Mouse (Mus musculus): ENCODE results near the gene Sdr9c7. TPM values are rescaled to one million over a fixed set of nuclear protein-coding genes. Genes with fewer than 3 reads are reported as not detected.

Gene Sdr9c7
- polyA plus RNA-seq, 1 experiment = not detected

DNA sequence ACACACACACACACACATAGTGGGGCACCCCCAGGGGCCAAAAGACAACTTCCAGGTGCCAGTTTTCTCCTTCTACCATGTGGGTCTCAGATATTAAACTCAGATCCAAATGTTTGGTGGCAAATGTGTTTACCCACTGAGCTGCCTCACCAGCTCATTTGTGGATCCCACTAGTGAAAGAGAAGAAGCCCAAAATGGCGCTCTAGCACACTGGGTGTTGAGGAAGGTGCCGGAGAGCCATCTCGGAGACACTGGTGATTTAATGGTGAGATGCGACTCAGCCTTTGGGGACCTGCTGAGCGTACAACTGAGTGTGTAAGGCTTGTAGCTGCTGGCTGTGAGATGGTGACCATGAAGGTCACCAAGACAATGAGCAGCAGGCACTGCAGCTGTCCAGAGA, 19.3 kb downstream of the Sdr9c7 start:
- WGBS = 92% methylated on average over 5 of the region's 5 CpGs
- no peak overlapping the region for H3K4me3 ChIP-seq (replicated peaks; ENCODE audit: control insufficient read depth, low read depth, low read length)

DNA sequence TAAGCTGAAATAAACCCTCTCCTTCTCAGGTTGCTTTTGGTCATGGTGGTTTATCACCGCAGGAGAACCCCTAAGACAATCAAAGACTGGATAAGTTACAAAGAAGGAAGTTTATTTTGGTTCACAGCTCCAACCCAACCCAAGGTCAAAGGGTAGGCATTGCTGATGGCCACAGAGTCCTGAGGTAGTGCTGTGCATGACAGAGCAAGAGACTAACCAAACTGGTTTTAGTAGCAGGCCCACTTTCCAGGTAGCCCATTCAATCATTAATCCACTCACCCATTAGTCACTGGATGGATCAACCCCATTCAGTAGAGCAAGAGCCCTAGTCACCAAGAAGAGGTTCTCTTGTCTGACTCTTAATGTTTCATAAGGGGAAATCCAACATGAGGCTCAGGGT, 23.9 kb downstream of the Sdr9c7 start:
- TF ChIP-seq CTCF (IDR thresholded peaks at IDR 0.05; ENCODE audit: control insufficient read depth, insufficient read depth, low read length) = no peak
- no peaks in the 10 kb centered on the region for H3K4me1 ChIP-seq (ENCODE audit: control insufficient read depth, insufficient read depth, low read length)
- 76% methylated on average over 1 of the region's 1 CpGs for WGBS
- H3K27ac ChIP-seq (ENCODE audit: control insufficient read depth, insufficient read depth, low read depth, low read length, poor library complexity) = no peak overlapping the region
- no peak overlapping the region for H3K4me3 ChIP-seq (replicated peaks; ENCODE audit: control insufficient read depth, low read depth, low read length)

More for the DNA sequence above, 19.3 kb downstream of the Sdr9c7 start:
- H3K27ac ChIP-seq (ENCODE audit: control insufficient read depth, insufficient read depth, low read depth, low read length, poor library complexity) = no peak overlapping the region
- TF ChIP-seq POLR2A (IDR thresholded peaks at IDR 0.05; ENCODE audit: borderline replicate concordance, control insufficient read depth, low read depth, low read length) (no peak), CTCF (IDR thresholded peaks at IDR 0.05; ENCODE audit: control insufficient read depth, insufficient read depth, low read length) (no peak)
- no peaks in the 10 kb centered on the region for H3K4me1 ChIP-seq (ENCODE audit: control insufficient read depth, insufficient read depth, low read length)

- WGBS = 74% methylated on average over 8 of the region's 8 CpGs
Measured at GRCm38 (mm10) chr10:127923024-127923423, 24.7 kb downstream of the Sdr9c7 start.

DNA sequence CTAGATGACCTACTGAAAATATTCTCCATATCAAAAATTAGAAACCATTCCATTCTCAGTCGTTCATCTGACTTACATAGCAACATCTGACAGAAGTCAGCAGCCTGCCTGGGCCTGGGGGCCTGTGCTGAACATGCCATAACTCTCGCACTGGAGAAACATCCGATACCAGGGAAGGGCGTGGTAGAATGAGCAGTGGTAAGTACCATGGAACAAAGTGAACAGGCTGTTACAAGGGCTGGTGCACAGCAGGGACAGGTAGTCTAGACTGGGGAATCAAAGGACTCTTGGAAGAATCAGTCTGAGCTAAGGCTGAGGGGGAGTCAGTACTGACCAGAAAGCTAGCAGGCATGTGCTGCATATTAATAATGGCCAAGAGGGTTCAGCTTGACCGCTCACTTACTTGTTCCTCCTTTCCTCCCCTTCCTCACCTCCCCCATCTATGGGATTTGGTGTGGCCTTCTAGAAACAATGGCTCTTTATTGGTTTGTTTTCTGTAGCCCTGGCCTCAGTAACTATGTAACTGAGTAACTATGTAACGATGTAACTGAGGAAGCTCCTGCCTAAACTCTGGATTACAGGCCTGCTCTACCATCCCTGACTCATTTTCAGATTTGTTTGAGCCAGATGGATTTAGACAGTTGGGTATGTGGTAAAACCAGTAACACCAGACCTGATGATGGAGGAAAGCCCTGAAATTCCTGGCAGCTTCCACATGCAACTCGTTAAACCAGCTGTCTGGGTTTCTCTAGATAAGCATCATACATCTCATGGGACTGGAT, 26.5 kb downstream of the Sdr9c7 start:
- Histone ChIP-seq H3K4me3 (replicated peaks; ENCODE audit: control insufficient read depth, low read depth, low read length) (no peak overlapping the region), H3K4me1 (ENCODE audit: control insufficient read depth, insufficient read depth, low read length) (no peaks in the 10 kb centered on the region), H3K27ac (ENCODE audit: control insufficient read depth, insufficient read depth, low read depth, low read length, poor library complexity) (no peak overlapping the region)
- WGBS = 73% methylated on average over 7 of the region's 7 CpGs
- no peak for TF ChIP-seq POLR2A (IDR thresholded peaks at IDR 0.05; ENCODE audit: borderline replicate concordance, control insufficient read depth, low read depth, low read length)
- no peak for TF ChIP-seq CTCF (IDR thresholded peaks at IDR 0.05; ENCODE audit: control insufficient read depth, insufficient read depth, low read length)

More at GRCm38 (mm10) chr10:127923024-127923423, 24.7 kb downstream of the Sdr9c7 start:
- TF ChIP-seq CTCF (IDR thresholded peaks at IDR 0.05; ENCODE audit: control insufficient read depth, insufficient read depth, low read length) = no peak
- TF ChIP-seq POLR2A (IDR thresholded peaks at IDR 0.05; ENCODE audit: borderline replicate concordance, control insufficient read depth, low read depth, low read length) = no peak
- Histone ChIP-seq H3K4me1 (ENCODE audit: control insufficient read depth, insufficient read depth, low read length) (no peaks in the 10 kb centered on the region), H3K4me3 (replicated peaks; ENCODE audit: control insufficient read depth, low read depth, low read length) (no peak overlapping the region), H3K27ac (ENCODE audit: control insufficient read depth, insufficient read depth, low read depth, low read length, poor library complexity) (no peak overlapping the region)

DNA sequence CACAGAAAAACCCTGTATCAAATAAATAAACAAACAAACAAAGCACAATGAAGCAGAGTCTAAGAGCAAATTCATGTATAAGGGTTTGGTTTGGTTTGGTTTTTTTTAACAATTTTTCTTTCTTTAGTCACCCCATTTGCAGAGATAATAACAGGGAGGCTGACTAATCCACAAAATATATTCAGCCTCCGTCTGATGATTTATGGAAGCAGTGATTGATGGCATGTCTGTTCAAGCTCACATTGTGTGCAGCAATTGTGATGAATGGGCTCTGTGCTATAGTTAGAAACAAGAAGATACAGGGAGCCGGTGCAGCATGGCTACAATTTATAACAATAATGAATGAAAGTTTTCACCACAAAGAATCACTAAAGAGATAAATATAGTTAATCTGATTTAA, 29.4 kb downstream of the Sdr9c7 start:
- TF ChIP-seq CTCF (IDR thresholded peaks at IDR 0.05; ENCODE audit: control insufficient read depth, insufficient read depth, low read length) (no peak), POLR2A (IDR thresholded peaks at IDR 0.05; ENCODE audit: borderline replicate concordance, control insufficient read depth, low read depth, low read length) (no peak)
- Histone ChIP-seq H3K27ac (ENCODE audit: control insufficient read depth, insufficient read depth, low read depth, low read length, poor library complexity) (no peak overlapping the region), H3K4me3 (replicated peaks; ENCODE audit: control insufficient read depth, low read depth, low read length) (no peak overlapping the region), H3K4me1 (ENCODE audit: control insufficient read depth, insufficient read depth, low read length) (no peaks in the 10 kb centered on the region)
- 76% methylated on average over 2 of the region's 2 CpGs for WGBS

- H3K4me1 ChIP-seq (ENCODE audit: control insufficient read depth, insufficient read depth, low read length) = no peaks in the 10 kb centered on the region
- no peak overlapping the region for H3K27ac ChIP-seq (ENCODE audit: control insufficient read depth, insufficient read depth, low read depth, low read length, poor library complexity)
- TF ChIP-seq CTCF (IDR thresholded peaks at IDR 0.05; ENCODE audit: control insufficient read depth, insufficient read depth, low read length) (no peak), POLR2A (IDR thresholded peaks at IDR 0.05; ENCODE audit: borderline replicate concordance, control insufficient read depth, low read depth, low read length) (no peak)
- no peak overlapping the region for H3K4me3 ChIP-seq (replicated peaks; ENCODE audit: control insufficient read depth, low read depth, low read length)
- 59% methylated on average over 8 of the region's 8 CpGs for WGBS
Measured at GRCm38 (mm10) chr10:127932290-127932926, 34.1 kb downstream of the Sdr9c7 start.

DNA sequence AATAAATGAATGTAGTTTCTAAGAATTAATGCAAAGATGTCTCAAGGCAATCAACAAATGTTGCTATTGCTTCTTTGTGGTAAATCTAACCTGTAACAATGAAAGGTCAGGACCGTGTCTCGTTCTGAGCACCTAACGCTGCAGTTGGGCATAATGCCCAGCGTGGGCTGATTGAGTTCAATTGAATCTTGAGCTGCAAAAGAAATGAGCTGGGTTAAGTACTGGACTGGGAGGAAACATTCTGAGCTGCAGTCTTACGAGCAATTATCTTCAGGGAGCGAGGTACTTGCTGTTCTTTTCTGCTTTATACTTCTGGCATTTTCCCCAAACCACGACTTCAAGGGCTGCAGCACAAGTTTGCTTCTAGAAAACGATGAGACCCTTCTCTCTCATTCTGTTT, 38.0 kb downstream of the Sdr9c7 start:
- H3K4me3 ChIP-seq (replicated peaks; ENCODE audit: control insufficient read depth, low read depth, low read length) = no peak overlapping the region
- WGBS = 62% methylated on average over 8 of the region's 8 CpGs
- TF ChIP-seq CTCF (IDR thresholded peaks at IDR 0.05; ENCODE audit: control insufficient read depth, insufficient read depth, low read length) (no peak), POLR2A (IDR thresholded peaks at IDR 0.05; ENCODE audit: borderline replicate concordance, control insufficient read depth, low read depth, low read length) (no peak)
- H3K27ac ChIP-seq (ENCODE audit: control insufficient read depth, insufficient read depth, low read depth, low read length, poor library complexity) = no peak overlapping the region
- no peaks in the 10 kb centered on the region for H3K4me1 ChIP-seq (ENCODE audit: control insufficient read depth, insufficient read depth, low read length)

DNA sequence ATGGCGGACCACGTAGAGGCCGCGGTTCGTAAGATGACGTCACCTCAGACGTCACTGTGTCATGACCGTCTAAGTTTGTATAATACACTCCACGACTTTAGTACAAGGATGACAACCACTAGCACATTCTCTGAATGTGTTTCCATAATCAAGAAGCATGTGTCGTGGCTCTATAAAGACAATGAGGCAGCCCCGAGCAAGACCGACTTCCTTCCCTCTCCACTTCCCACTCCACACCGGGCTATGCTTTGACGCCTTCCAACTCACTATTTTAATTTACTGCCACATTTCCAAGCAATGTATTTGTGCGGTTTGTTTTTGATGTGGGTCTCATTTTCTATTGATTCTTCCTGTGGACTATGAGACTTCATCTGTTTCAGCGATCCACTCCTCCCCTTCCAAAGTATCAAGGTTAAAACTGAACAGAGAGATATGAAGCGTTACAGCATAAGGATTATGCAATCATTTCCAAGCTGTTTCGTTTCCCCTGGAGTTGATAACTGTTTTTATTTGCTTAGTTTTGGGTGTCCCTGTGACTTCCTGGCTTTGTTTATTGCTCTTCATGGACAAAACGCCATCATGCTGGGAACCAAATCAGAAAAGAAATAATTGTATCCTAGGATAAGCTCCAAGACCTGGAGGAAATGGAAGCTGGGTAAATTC, 38.6 kb downstream of the Sdr9c7 start:
- WGBS = 35% methylated on average over 19 of the region's 19 CpGs
- H3K27ac ChIP-seq (ENCODE audit: control insufficient read depth, insufficient read depth, low read depth, low read length, poor library complexity) = no peak overlapping the region
- H3K4me3 ChIP-seq (replicated peaks; ENCODE audit: control insufficient read depth, low read depth, low read length) = no peak overlapping the region
- H3K4me1 ChIP-seq (ENCODE audit: control insufficient read depth, insufficient read depth, low read length) = no peaks in the 10 kb centered on the region
- TF ChIP-seq CTCF (IDR thresholded peaks at IDR 0.05; ENCODE audit: control insufficient read depth, insufficient read depth, low read length) (no peak), POLR2A (IDR thresholded peaks at IDR 0.05; ENCODE audit: borderline replicate concordance, control insufficient read depth, low read depth, low read length) (no peak)

Measured in bone marrow, adult 2 months (tissue).